19 mouse cellular contexts compared by ENCODE assay signal in genomic region chr5:53881381-53881990, GRCm38 (mm10).
DNase-seq lines count a peak whose midpoint lies in the region; ATAC-seq and TF ChIP-seq lines count a peak whose summit lies in the region.
"Had no signal": no experiment of that assay in that cellular context is flagged by ENCODE, and none has a peak within 500 bp of the region (broad histone marks: within the 10 kb centered on the region; RNA-seq: fewer than 3 reads in every experiment).

No protein-coding gene starts in this region.

- no peaks in the 10 kb centered on the region for H3K4me1 ChIP-seq in lung, embryonic 14.5 days (ENCODE audit: insufficient read depth)
- peaks cover 21% of the 10 kb centered on the region for H3K4me1 ChIP-seq in heart, embryonic 13.5 days
- H3K4me1 ChIP-seq: hindbrain, embryonic 10.5 days; liver, embryonic 12.5 days; midbrain, embryonic 13.5 days had no signal

- no peaks in the 10 kb centered on the region for H3K9me3 ChIP-seq in lung, embryonic 14.5 days (ENCODE audit: low read depth, low read length)
- H3K9me3 ChIP-seq in heart, embryonic 13.5 days = no peaks in the 10 kb centered on the region
- H3K9me3 ChIP-seq: G1E; hindbrain, embryonic 10.5 days; liver, embryonic 12.5 days; midbrain, embryonic 13.5 days had no signal

- H3K4me3 ChIP-seq in lung, embryonic 14.5 days (ENCODE audit: low read depth, low read length) = no peak overlapping the region
- H3K4me3 ChIP-seq in heart, embryonic 13.5 days = no peak overlapping the region
- H3K4me3 ChIP-seq in left cerebral cortex, adult 2 months = no peak overlapping the region
- H3K4me3 ChIP-seq: hindbrain, embryonic 10.5 days; liver, embryonic 12.5 days; midbrain, embryonic 13.5 days had no signal

- H3K27ac ChIP-seq in lung, embryonic 14.5 days (ENCODE audit: low read depth) = no peak overlapping the region
- H3K27ac ChIP-seq in heart, embryonic 13.5 days (replicated peaks) = peak overlapping the region; percentile 58
- no peak overlapping the region for H3K27ac ChIP-seq in left cerebral cortex, adult 2 months
- H3K27ac ChIP-seq: hindbrain, embryonic 10.5 days; liver, embryonic 12.5 days; midbrain, embryonic 13.5 days had no signal

- no peak for TF ChIP-seq CTCF in lung, embryonic 14.5 days (IDR thresholded peaks at IDR 0.05; ENCODE audit: low read depth)
- TF ChIP-seq CTCF in left cerebral cortex, adult 2 months (IDR thresholded peaks at IDR 0.05) = no peak

- intact Hi-C loops in left cerebral cortex, adult 2 months (cut with DNase I) = no loop called here

- H3K9ac ChIP-seq in lung, embryonic 14.5 days = no peak overlapping the region
- H3K9ac ChIP-seq in heart, embryonic 13.5 days = no peak overlapping the region
- H3K9ac ChIP-seq: liver, embryonic 12.5 days; midbrain, embryonic 13.5 days had no signal

- ATAC-seq in lung, embryonic 14.5 days (ENCODE audit: insufficient read depth) = 0 out of 2 replicates have a peak, but pooled peaks have one; percentile 36
- no peak for ATAC-seq in heart, embryonic 13.5 days (ENCODE audit: extremely low read depth, insufficient number of reproducible peaks, low FRiP score, low TSS enrichment)
- ATAC-seq: activated CD4-positive, CD25-positive, alpha-beta regulatory T cell, adult 4 months; intestine, postnatal 0 days; liver, embryonic 12.5 days; midbrain, embryonic 13.5 days had no signal

- H3K27me3 ChIP-seq in lung, embryonic 14.5 days (ENCODE audit: insufficient read depth, low read length) = no peaks in the 10 kb centered on the region
- H3K27me3 ChIP-seq in heart, embryonic 13.5 days (replicated peaks) = no peaks in the 10 kb centered on the region
- H3K27me3 ChIP-seq: liver, embryonic 12.5 days; midbrain, embryonic 13.5 days had no signal

- no peak overlapping the region for H3K4me2 ChIP-seq in lung, embryonic 14.5 days
- no peak overlapping the region for H3K4me2 ChIP-seq in heart, embryonic 13.5 days
- H3K4me2 ChIP-seq: liver, embryonic 12.5 days; midbrain, embryonic 13.5 days had no signal

- H3K36me3 ChIP-seq in lung, embryonic 14.5 days (ENCODE audit: insufficient read depth) = no peaks in the 10 kb centered on the region
- H3K36me3 ChIP-seq in heart, embryonic 13.5 days = peaks cover 14% of the 10 kb centered on the region; the same call in 1 of the 2 replicates
- H3K36me3 ChIP-seq: G1E; liver, embryonic 12.5 days had no signal

- DNase-seq in adrenal gland, postnatal 10 days = peak; percentile 28
- DNase-seq in adrenal gland, adult 8-10 months = no peak
- no peak for DNase-seq in lung, embryonic 14.5 days
- DNase-seq in lung, adult 18-20 months = no peak
- peak; percentile 18 to 46 for DNase-seq in kidney, postnatal 25 days
- no peak for DNase-seq in left cerebral cortex, adult 2 months (ENCODE audit: extremely low spot score in 1 of 2, low spot score in 2 of 2)
- no peak for DNase-seq in left cerebral cortex, adult 11 months (ENCODE audit: low spot score)
- DNase-seq: B cell, adult 2 months; cerebellum, adult 11 months; layer of hippocampus, postnatal 36 days; right cerebral cortex, postnatal 25 days; thymus, postnatal 14 days had no signal

- WGBS in lung, embryonic 14.5 days = 65% methylated on average over 4 of the region's 4 CpGs
- 41% methylated on average over 4 of the region's 4 CpGs for WGBS in heart, embryonic 13.5 days

Comparison
In these comparisons a context has a peak if more than half of its experiments do, and no peak if none do; other contexts are left out.
1. DNase-seq: peak in adrenal gland, postnatal 10 days (single experiment) and kidney, postnatal 25 days (2 of 2); none in adrenal gland, adult 8-10 months (single experiment), lung, embryonic 14.5 days (single experiment), lung, adult 18-20 months (0 of 2), left cerebral cortex, adult 2 months (0 of 2) and left cerebral cortex, adult 11 months (single experiment).